Mouse (Mus musculus) liver, postnatal 0 days (tissue): ENCODE measurements around the gene Nup214.

Experiments
- CTCF ChIP-seq: sonication (generic); IDR thresholded peaks from 2 replicates; pipeline ENCODE4 v1.5.1; 2016; ENCODE audit warnings: antibody characterized with exemption, low read depth
- EP300 ChIP-seq: IDR thresholded peaks from 2 replicates; pipeline ENCODE4 v1.6.1; 2016; ENCODE audit warnings: antibody characterized with exemption, low read depth, mild to moderate bottlenecking

GRCm38 (mm10) chr2:32045375-32045774 is 71.1 kb downstream of the Nup214 start:
- TF ChIP-seq CTCF (no peak), EP300 (no peak)
